Mouse (Mus musculus) kidney, adult 2 months (tissue): ENCODE measurements at regions not wholly inside any gene's neighbourhood (a gene's known extent, or its start where the extent isn't known, plus 50 kb on each side); places are given as distances from the start of the nearest gene placed in this dataset.

Experiments used
- DNase-seq: peaks from one replicate; pipeline ENCODE4 v3.0.0; 2021
- H3K27ac ChIP-seq: fragments of 200-500 bp; 2 replicates; pipeline ENCODE4 v1.5.1; 2012; ENCODE audit warnings: low read depth, low read length, control low read depth, inconsistent platforms; ENCODE audit not compliant: insufficient read depth
- H3K27me3 ChIP-seq: fragments of 200-500 bp; replicated peaks from 2 replicates; pipeline ENCODE4 v1.6.1; 2012; ENCODE audit warnings: mild to moderate bottlenecking, moderate library complexity, low read length, inconsistent platforms; ENCODE audit not compliant: control insufficient read depth, insufficient read depth
- H3K36me3 ChIP-seq: fragments of 200-500 bp; 2 replicates; pipeline ENCODE4 v1.6.1; 2012; ENCODE audit warnings: mild to moderate bottlenecking, moderate library complexity, low read length, inconsistent platforms; ENCODE audit not compliant: control insufficient read depth, insufficient read depth
- H3K4me1 ChIP-seq: fragments of 200-500 bp; 2 replicates; pipeline ENCODE4 v1.6.1; 2011; ENCODE audit warnings: low read length; ENCODE audit not compliant: control insufficient read depth, insufficient read depth
- H3K4me3 ChIP-seq: fragments of 200-500 bp; 2 replicates; pipeline ENCODE4 v1.5.1; 2011; ENCODE audit warnings: mild to moderate bottlenecking, low read depth, low read length, control low read depth; ENCODE audit not compliant: insufficient read depth
- CTCF ChIP-seq: fragments of 200-500 bp; conservative IDR thresholded peaks from 2 replicates; pipeline ENCODE4 v1.5.1; 2011; ENCODE audit warnings: low read depth, mild to moderate bottlenecking, control low read depth, low read length, moderate library complexity, mixed read lengths; ENCODE audit not compliant: insufficient read depth, insufficient read length
- POLR2A ChIP-seq: fragments of 200-500 bp; IDR thresholded peaks from one replicate; pipeline ENCODE4 v1.6.1; 2011; ENCODE audit warnings: low read depth, low read length, control low read depth
- WGBS: fragments of 180-500 bp; shearing (Covaris S2); methylation state at CpG from one replicate; pipeline ENCODE4 v1.1.7; 2018; 5-methylcytosine and 5-hydroxymethylcytosine counted together

- Histone ChIP-seq H3K27ac (no peak overlapping the region), H3K4me3 (no peak overlapping the region), H3K4me1 (no peaks in the 10 kb centered on the region), H3K27me3 (no peaks in the 10 kb centered on the region), H3K36me3 (no peaks in the 10 kb centered on the region)
- WGBS, result 58% methylated on average over 8 of the region's 8 CpGs
- no peak for DNase-seq
- TF ChIP-seq POLR2A (no peak), CTCF (no peak)
Observed at GRCm38 (mm10) chr10:66879071-66879470, 216.9 kb upstream of the Jmjd1c start.

- H3K27me3 ChIP-seq, result no peaks in the 10 kb centered on the region
- DNase-seq, result no peak
- H3K4me1 ChIP-seq, result no peaks in the 10 kb centered on the region
- H3K36me3 ChIP-seq, result no peaks in the 10 kb centered on the region
- no peak overlapping the region for H3K4me3 ChIP-seq
- 90% methylated on average over 5 of the region's 5 CpGs for WGBS
- no peak for TF ChIP-seq CTCF
- TF ChIP-seq POLR2A, result no peak
- H3K27ac ChIP-seq, result no peak overlapping the region
Observed at GRCm38 (mm10) chr10:66882825-66883224, 213.1 kb upstream of the Jmjd1c start.

GRCm38 (mm10) chr10:66885575-66885974 is 210.3 kb upstream of the Jmjd1c start:
- no peak overlapping the region for H3K27ac ChIP-seq
- no peaks in the 10 kb centered on the region for H3K36me3 ChIP-seq
- 64% methylated on average over 5 of the region's 5 CpGs for WGBS
- no peak for DNase-seq
- no peaks in the 10 kb centered on the region for H3K27me3 ChIP-seq
- no peak overlapping the region for H3K4me3 ChIP-seq
- no peaks in the 10 kb centered on the region for H3K4me1 ChIP-seq
- TF ChIP-seq CTCF (no peak), POLR2A (no peak)

GRCm38 (mm10) chr10:66889786-66890555 is 206.0 kb upstream of the Jmjd1c start:
- Histone ChIP-seq H3K27ac (no peak overlapping the region), H3K4me3 (no peak overlapping the region), H3K36me3 (no peaks in the 10 kb centered on the region), H3K27me3 (no peaks in the 10 kb centered on the region), H3K4me1 (no peaks in the 10 kb centered on the region)
- TF ChIP-seq POLR2A (no peak), CTCF (no peak)
- WGBS, result 79% methylated on average over 12 of the region's 12 CpGs
- no peak for DNase-seq

- DNase-seq, result no peak
- H3K27ac ChIP-seq, result no peak overlapping the region
- H3K4me1 ChIP-seq, result no peaks in the 10 kb centered on the region
- TF ChIP-seq CTCF (no peak), POLR2A (no peak)
- WGBS, result 90% methylated on average over 1 of the region's 1 CpGs
- H3K36me3 ChIP-seq, result no peaks in the 10 kb centered on the region
- no peak overlapping the region for H3K4me3 ChIP-seq
- no peaks in the 10 kb centered on the region for H3K27me3 ChIP-seq
Observed at GRCm38 (mm10) chr10:66891811-66892210, 204.1 kb upstream of the Jmjd1c start.

- 92% methylated on average over 14 of the region's 14 CpGs for WGBS
- TF ChIP-seq CTCF (no peak), POLR2A (no peak)
- H3K4me3 ChIP-seq, result no peak overlapping the region
- no peak for DNase-seq
- H3K27me3 ChIP-seq, result no peaks in the 10 kb centered on the region
- no peaks in the 10 kb centered on the region for H3K36me3 ChIP-seq
- H3K4me1 ChIP-seq, result no peaks in the 10 kb centered on the region
- no peak overlapping the region for H3K27ac ChIP-seq
Observed at GRCm38 (mm10) chr10:66893836-66894235, 202.1 kb upstream of the Jmjd1c start.

- WGBS, result 74% methylated on average over 11 of the region's 11 CpGs
- Histone ChIP-seq H3K4me1 (no peaks in the 10 kb centered on the region), H3K27ac (no peak overlapping the region), H3K27me3 (no peaks in the 10 kb centered on the region), H3K36me3 (no peaks in the 10 kb centered on the region), H3K4me3 (no peak overlapping the region)
- TF ChIP-seq CTCF (no peak), POLR2A (no peak)
- DNase-seq, result no peak
Observed at GRCm38 (mm10) chr10:66896698-66897622, 199.0 kb upstream of the Jmjd1c start.
